Mouse (Mus musculus) adipocyte (in vitro differentiated cells): ENCODE results near the gene Wdr27.
"Not testable (repeated sequence)": the region's sequence is repeated elsewhere in the genome, so short reads cannot be mapped to it uniquely, and the experiment has no call there.

Source experiments
- DNase-seq: peaks from one replicate; pipeline ENCODE4 v3.0.0-alpha.2; 2016; ENCODE audit warnings: low spot score

The Wdr27 gene

DNA sequence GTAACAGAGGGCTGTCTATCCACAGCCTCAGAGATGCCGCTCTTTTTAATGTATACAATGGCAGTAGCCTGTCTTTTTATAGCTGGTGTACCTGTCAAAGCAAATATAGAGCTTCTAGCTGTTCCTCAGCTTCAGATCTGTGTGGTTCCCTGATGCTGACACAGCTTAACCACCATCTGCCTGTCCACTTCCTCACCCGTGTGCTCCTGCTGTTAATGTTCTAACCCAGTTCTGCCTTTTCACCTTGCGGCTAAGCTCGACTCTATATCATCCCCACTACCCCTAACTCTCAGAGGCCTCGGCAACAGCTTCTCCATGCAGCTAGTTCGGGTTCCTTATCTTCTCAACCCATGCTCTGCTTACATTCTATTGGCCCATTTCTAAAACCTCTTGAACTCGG, 12.3 kb downstream of the Wdr27 start:
- DNase-seq: no peak

DNA sequence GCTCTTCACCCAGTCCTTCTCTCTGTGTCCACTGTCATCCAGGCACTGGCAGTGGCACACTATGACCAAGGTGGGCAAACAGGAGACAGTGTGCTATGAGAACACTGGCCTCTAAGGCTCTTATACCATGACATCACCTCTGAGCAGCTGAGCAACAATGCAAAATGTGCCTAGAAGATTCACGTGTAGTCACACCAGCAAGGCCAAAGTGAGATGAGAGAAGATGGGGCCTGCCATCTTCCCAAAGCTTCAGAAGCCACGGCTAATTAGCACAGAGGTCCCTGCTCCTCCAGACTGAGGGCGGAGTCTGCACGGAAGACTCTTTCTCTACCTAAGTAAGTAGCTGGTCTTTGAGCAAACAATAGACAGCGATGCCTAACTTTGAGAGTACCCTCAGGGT, 14.3 kb downstream of the Wdr27 start:
- no peak for DNase-seq

DNA sequence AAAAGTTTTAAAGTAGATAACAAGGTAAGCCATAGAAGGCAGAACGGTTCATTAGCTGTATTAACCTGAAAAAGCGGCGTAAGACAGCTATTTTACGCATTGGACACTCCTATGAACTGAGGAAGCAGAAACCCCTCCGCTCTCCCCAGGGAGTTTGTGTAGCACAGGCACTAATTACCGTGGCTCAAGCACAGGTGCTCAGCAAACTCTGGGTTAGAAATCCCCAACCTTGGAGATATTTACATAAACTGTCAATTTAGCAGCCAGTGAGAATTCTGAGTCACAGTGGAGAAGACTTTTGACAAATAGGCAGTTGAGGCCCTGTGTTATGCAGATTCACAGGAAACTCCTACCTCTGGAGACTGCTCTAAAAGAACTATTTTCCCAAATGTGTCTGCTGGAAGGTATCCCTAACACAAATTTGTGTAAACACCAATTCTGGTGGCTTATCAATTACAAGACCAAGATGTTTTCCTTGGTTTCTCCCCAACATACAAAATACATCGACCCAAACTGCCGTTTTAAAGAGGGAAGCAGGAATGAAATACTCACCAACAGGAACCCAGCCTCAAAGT, 15.2 kb downstream of the Wdr27 start:
- DNase-seq: no peak

DNA sequence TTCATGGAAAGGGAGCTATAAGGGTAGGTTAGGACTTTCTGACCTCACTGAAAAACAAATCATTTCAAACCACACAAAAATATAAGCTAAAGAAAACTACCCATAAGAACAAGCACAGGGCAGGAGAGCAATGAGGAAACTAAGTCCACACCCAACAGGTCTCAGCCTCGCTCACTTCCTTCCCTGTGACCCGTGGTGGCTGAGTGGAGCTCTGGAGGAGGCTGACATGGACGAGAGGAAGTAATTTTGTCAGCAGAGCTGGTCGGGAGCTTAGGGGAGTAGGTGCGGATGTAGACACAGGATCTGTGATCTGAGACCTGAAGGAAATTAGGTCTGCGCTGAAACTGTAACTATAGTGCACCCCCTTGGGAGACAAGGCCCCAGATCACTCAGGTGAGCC, 21.4 kb downstream of the Wdr27 start:
- DNase-seq: no peak

DNA sequence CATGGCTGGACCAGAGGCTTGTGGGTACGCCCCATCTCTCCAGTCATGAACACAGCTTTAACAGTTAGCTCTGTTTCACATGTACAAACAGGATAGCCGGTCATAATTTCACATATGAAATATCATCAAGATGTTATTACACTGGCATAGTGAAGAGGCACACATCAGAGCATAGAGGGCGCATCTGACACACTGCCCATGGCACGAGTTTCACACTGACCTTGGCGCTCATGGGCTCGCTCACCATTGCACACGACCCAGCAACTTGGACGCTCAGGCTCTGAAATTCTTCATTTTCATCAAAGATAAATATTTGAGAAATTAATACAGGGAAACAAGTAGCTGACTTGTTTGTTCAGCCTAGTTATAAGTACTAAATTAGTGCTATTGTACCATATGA, 25.1 kb downstream of the Wdr27 start:
- DNase-seq: no peak

DNA sequence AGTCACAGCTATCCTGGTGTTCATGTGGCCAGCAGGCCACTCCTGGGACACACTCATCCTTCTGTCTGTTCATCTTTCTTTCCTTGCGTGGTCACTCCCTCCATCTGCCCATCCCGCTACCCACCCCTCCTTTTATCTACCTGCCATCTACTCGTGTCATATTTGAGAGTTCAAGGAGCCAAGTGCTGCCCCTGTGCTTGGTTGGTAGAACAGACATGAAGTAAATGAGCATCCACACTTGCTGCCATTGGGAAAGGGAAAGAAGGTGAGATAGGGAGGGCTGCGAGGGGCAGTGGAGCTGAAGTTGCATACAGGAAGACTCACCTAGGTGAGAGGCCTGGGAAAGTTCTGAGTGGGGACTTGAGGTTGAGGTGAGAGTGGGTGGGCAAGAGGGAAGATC, 28.6 kb downstream of the Wdr27 start:
- DNase-seq: no peak

DNA sequence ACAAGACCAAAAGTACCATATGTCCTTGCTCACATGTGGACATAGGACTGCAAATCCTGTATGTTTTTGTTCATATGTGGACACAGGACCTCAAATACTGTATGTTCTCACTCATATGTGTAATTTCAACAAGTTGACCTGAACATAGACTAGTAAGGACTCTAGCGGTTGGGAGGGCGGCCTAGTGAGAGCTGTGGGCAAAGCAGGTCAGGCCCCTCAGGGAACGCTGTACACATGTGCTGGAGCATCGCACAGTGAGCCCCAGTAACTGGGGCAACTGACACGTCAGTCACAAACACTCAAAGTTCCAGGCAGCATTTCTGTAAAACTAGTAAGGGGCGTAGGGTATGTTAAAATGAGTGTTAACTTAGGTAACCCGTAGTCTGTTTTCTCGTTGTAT, 30.0 kb downstream of the Wdr27 start:
- no peak for DNase-seq

DNA sequence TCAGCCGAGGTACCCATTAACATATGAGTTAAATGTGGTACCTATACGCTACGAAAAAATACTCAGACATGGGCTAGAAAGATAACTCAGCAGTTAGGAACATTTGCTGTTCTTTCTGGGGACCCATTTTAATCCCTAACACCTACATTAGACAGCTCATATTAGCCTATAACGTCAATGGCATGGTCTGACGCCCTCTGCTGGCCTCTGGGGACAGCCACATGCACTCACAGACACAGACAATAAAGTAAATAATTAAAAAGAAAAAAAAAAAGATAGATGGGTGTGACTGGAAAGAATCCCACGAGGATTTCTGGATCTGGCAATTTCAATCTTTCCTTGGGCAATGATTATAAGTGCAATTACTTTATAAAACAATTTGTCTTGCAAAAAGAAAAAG, 30.5 kb downstream of the Wdr27 start:
- DNase-seq: no peak

DNA sequence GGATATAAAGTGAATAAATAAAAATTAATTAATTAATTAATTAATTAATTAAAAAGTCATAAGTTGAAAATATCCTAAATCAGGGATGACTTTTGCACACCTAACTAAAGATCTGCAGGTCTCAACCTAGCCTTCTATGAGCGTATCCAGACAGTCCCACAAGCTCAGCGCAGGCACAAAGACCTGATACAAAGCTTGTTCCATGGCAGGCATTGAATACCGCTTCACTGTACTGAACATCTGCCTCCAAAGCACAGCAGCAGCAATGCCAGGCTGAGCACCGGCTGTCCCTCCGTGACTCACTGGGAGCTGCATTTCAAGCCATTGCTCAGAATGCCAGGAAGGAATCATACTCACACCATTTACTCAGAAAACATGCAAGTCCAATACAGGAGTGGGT, 32.2 kb downstream of the Wdr27 start:
- DNase-seq: no peak

DNA sequence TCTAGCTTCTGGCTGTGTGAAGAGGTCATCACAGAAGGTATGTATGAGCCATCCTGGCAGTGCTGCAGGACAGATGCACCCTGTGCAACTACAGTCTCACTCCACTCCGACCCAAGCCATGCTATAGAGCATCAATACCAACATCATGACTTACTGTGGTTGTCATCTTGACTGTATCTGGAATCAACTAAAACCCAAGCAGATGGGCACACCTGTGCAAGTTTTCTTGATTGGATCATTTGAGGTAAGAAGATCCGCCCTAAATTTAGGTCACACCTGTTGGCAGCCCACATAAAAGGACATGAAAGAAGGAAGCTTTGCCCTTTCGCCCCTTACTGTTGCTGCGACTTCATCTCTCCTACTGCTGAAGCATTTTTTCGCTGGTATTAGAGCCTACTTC, 33.6 kb downstream of the Wdr27 start:
- no peak for DNase-seq

DNA sequence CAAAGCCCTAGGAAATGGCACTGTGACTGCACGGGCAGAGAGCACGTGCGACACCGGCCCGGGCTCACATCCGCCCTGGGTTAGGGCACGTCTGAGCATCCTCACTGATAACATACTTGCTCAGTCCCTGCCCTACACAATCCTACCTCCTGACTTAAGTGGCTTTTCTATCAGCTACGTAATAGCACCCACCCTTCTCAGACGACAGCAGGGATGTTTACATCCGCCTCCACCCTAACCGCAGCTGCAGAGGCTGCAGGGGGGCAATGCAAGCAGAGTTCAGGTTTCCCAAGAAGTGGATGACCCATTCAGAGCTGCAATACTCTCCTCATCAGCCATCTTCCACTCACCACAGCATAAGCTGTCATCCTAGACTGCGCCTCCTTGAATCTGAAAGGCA, 35.8 kb downstream of the Wdr27 start:
- DNase-seq: no peak

DNA sequence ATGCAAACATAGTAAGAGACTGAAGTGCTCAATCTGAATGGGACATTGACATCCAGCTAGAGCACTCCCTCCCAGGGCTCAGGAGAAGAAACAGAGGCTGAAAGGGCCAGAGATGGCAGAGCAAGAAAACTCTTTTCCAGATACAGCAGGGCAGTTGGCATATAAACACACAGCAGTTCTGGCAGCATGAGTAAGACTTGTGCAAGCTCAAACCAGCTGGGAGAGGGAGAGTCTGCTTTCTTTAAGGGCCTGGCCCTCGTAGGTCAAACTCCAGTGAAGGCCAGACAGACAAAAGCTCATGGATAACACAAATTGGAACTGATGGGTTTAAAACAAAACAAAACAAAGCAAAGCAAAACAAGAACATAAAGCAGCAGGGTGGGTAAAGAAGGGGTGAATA, 36.3 kb downstream of the Wdr27 start:
- DNase-seq: peak; percentile 77

DNA sequence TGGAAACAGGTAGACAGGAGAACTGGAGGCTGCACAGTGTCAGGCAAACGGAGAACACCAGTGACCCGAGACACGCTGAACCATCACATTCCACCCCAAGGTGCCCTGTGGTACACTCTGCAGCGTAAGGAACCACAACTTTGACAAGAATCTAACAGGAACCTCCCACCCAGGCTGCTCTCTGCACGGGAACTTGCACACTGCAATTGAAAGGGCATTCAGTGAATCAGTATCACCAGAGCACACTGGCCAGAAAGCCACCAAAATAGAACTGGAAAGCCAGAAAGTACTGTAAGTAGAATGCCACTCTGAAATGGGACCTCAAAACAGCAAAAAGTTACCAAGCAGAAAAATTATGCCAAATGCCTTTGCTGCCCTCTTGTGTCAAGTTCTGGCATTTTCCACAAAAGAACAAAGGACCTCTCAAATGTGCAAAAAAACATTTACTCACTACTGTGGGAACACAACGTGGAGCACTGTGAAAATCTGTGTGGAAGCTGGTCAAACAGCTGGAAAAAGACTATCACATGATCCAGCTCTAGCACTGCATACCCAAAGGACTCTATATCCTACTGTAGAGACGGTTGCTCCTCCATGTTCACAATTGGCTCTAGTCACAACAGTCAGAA, 38.2 kb downstream of the Wdr27 start:
- DNase-seq: peak; percentile 92

DNA sequence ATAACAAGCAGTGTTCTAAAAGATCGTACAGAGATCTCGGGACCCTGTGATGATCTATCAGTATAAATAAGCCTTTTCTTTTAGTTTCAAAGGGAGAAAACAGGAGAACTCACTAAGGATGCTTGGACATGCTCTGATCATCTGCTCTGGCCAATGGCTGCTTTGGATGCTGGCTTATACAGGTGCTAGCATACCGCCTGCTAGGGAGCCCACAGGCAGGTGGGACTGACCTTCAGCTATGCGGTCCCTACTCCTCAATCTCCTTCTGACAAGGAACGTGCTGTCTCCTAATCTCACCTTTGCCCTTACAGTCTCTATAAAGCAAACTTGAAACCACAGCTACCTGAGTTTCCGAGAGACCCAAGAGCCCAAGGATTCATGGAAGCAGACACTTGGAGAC, 38.8 kb downstream of the Wdr27 start:
- DNase-seq: no peak

DNA sequence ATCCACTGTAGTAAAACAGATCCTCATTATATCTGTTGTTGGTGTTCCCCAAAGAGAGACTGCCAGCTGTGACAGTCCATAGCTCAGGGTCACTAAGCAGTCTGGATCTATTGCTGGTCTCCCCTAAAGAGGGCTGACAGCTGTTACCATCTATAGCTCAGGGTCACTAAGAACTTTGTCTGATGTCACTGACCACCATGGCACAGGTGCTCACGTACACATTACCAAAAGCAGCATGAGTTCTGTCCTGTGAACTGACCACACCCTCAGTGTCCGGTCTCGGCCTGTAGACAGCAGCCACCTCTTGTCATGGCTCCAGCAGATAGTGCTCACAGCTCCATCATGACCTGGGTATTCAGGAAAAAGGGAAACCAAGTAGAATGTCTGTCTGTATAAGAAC, 39.7 kb downstream of the Wdr27 start:
- no peak for DNase-seq

DNA sequence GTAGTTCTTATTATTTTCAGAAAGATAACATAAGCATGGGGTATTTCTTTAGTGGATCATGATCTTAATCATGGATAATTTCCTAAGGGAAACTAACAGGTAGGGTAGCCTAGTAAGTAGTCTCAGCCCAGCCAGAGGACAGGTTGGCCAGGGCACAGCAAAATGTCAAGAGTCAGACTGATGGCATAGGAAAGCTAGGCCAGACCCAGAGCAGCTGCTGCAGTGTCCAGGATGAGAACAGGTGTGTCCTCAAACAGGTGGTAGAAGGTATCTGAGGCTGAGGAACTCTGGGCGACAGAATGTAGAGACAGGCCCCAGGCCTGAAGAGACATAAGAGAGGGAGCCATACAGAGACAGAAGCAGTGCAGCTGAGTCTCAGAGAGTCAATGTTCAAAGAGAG, 44.0 kb downstream of the Wdr27 start:
- no peak for DNase-seq

DNA sequence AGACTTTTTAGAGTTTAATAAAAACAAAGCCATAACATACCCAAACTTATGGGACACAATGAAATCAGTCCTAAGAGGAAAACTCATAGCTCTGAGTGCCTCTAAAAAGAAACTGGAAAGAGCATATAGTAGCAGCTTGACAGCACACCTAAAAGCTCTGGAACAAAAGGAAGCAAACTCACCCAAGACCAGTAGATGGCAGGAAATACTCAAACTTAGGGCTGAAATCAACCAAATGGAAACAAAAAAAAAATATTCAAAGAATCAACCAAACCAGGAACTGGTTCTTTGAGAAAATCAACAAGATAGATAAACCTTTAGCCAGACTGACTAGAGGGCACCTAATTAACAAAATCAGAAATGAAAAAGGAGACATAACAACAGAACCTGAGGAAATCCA, 47.9 kb downstream of the Wdr27 start:
- not testable (repeated sequence) for DNase-seq

DNA sequence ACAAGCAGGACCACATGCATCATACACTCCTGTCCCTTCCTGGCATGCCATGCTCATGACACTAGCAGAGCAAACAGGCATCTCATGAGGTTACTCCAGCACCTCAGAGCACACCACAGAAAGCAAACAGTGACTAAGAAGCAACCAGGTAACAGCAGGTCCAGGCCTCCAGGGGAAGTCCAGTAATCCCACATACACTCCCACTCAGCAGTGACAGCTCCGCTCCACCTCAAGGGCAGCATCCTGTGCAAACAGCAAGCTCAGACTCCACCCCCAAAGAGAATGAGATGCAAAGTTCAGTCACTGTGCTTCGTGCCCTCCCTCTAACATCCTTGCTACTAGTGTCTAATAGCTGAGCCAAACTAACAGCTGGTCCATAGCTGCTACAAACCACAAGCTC, 56.0 kb downstream of the Wdr27 start:
- DNase-seq: no peak

DNA sequence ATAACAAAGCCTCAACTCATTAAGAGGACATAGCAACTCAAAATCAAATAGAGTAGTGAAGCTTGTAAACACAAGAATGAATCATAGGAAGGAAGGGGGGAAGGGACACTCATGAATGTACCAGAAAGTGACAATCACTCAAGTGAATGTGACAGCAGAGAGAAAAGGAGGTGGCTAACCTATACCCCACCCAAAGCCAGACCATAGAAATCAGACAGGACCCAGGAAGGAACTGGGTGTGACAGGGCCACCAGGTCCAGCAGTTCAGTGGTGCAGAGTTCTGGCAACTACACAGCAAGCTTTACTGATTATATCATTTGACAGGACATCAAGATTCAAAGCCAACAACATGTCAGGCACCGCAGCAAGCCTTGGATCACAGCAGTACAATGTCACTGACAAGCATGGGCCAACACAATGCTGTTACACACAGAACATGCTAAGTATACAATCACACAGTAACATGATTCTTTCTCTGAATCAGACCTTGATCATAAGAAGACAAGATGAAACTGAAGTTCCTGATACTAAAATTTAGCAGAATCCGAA, 68.2 kb downstream of the Wdr27 start:
- peak; percentile 46 for DNase-seq

DNA sequence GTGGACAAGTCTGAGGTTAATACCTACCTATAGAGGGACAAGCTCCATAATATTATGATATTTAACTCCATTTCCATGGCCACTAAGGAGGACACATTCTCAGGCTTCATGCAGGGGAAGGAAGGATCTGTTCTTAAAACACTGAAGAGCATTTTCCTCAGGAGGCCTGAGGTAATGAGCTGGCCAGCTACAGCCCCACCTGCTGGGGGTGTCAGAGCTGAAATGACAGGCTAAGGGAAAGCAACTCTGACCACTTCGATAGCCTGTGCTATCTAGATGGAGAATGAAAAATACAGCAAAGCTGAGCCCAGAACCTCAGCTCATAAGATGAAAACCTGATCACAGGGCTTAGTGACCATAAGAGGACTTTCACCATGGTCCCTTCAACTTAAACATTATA, 82.7 kb downstream of the Wdr27 start:
- DNase-seq: no peak

DNA sequence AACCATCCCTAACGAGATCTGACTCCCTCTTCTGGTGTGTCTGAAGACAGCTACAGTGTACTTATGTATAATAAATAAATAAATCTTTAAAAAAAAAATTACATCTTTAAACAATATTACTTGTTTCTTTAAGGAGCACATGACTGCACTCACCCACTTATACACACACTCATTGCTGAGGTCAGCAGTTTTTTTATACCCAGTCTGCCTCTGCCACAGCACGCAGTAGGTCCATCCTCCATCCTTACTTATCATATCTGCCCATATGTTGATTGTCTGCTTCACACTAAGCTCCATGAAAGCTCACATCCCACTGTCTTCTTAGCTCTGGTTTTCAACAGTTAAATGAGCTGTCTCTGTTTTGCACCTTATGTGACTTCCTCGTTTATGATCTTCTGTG, 95.2 kb downstream of the Wdr27 start:
- no peak for DNase-seq

DNA sequence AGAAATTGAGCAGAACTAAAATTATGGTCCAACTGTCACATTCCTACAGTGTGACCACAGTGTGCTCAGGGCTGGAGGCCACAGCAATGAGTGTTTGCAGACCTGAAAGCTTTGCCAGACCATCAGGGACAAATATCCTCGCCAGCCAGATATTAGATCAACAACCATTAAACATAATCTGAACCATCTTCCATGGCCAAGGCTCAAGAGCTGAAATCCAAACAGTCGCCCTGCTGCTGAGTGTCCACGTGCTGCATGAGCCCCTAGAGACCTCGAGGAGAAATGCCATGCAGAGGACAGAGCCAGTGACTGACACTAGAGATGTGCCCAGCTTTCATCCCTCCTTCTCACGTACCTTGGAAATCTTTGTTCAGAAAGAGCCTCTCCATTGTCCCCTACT, 96.1 kb downstream of the Wdr27 start:
- DNase-seq: peak; percentile 15

DNA sequence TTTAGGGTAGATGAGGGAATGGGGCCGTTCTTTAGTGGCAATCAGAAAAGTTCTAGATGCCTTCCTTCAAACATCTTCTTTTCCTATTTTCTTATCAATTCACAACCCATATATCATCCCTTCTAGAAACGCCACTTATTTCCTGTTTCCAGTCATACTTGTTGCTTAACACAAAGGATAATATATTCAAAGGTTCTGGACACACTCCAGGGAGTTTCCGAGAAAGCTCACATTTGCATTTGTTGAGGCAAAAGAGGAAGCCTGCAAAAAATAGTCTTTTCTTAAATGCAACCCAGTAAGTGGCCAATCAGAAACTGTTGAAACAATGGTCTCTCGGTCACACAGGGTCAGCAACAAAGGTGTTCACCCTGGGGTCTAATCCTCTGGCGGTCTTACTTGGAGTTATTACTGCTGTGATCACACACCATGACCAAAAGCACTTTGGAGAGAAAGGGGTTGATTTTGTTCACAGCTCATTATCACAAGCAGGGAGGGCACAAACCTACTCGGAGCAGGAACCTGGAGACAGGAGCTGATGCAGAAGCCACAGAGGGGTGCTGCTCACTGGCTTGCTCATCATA, 116.2 kb downstream of the Wdr27 start:
- DNase-seq: peak; percentile 77

DNA sequence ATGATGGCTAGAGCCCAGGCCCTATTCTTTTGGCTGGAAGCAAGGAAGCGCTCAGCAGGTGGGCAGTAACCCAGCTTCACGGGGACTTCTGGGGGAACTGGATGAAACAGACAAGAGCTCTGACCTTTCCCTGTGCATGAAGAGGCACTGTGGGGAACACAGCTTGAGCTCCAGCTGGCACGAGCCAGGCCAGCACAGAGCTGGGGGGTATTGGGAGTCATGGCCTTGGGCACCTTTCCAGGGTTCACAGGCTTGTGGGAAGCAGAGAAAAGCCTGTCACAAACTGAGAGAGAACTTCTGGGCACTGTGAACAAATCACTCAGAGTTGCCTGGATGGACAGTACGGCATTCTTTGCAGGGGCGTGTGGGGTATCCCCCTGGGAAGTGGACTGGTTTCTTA, 118.0 kb downstream of the Wdr27 start:
- peak; percentile 77 for DNase-seq
